Mouse (Mus musculus) E14TG2a.4 (cell line): Measurements from ENCODE around the gene Tst.

Source experiments
- H3K27me3 ChIP-seq: 2 replicates; pipeline ENCODE4 v1.6.1; 2014; ENCODE audit warnings: low read length, control low read depth; ENCODE audit not compliant: insufficient read depth
- H3K36me3 ChIP-seq: 2 replicates; pipeline ENCODE4 v1.6.1; 2014; ENCODE audit warnings: low read length, control low read depth; ENCODE audit not compliant: insufficient read depth
- H3K4me1 ChIP-seq: replicated peaks from 2 replicates; pipeline ENCODE4 v1.6.1; 2014; ENCODE audit warnings: low read depth, low read length, control low read depth
- H3K4me3 ChIP-seq: replicated peaks from 2 replicates; pipeline ENCODE4 v1.5.1; 2014; ENCODE audit warnings: mild to moderate bottlenecking, low read length
- H3K9me3 ChIP-seq: 2 replicates; pipeline ENCODE4 v1.6.1; 2014; ENCODE audit warnings: low read length, control low read depth
- CTCF ChIP-seq: conservative IDR thresholded peaks from 2 replicates; pipeline ENCODE4 v1.5.1; 2014; ENCODE audit warnings: low read length
- NANOG ChIP-seq: IDR thresholded peaks from 2 replicates; pipeline ENCODE4 v1.6.1; 2014; ENCODE audit warnings: borderline replicate concordance, low read length, mixed read lengths
- POU5F1 ChIP-seq: IDR thresholded peaks from 2 replicates; pipeline ENCODE4 v1.6.1; 2014; ENCODE audit warnings: low read length, borderline replicate concordance

Gene Tst

GRCm38 (mm10) chr15:78405517-78406211 is at the start of gene Tst:
Gene Tst, minus strand, starts transcription at chr15:78405907.
- H3K9me3 ChIP-seq: no peaks in the 10 kb centered on the region
- H3K4me1 ChIP-seq: peaks cover 90% of the 10 kb centered on the region
- no peak for TF ChIP-seq NANOG
- peaks cover 11% of the 10 kb centered on the region for H3K36me3 ChIP-seq
- peak within 1 kb of the TSS; percentile 92 for H3K4me3 ChIP-seq
- H3K27me3 ChIP-seq: peaks cover 17% of the 10 kb centered on the region

DNA sequence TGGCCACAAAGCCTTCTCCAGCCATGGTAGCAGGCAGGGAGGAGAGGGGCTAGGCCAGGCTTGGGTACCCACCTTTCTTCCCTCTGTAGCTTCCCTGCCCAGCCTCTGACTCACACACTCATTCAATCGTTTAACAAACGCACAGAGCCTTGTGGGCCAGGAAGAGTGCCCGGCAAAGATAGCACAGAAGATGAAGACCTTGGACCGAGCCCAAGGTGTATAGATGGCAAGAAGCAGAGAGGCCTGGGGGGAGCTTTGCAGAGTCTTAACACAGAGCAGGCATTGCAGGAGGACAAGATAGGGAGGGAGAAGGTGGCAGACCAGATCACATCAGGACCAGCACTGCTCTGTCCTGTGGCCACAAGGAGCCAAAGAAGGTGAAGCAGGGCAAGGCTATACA is 49.5 kb upstream of the Tst start:
- no peak overlapping the region for H3K4me3 ChIP-seq
- no peaks in the 10 kb centered on the region for H3K9me3 ChIP-seq
- no peaks in the 10 kb centered on the region for H3K36me3 ChIP-seq
- H3K27me3 ChIP-seq: peaks cover 3% of the 10 kb centered on the region; the same call in 1 of the 2 replicates
- no peak for TF ChIP-seq CTCF
- peaks cover 27% of the 10 kb centered on the region for H3K4me1 ChIP-seq

DNA sequence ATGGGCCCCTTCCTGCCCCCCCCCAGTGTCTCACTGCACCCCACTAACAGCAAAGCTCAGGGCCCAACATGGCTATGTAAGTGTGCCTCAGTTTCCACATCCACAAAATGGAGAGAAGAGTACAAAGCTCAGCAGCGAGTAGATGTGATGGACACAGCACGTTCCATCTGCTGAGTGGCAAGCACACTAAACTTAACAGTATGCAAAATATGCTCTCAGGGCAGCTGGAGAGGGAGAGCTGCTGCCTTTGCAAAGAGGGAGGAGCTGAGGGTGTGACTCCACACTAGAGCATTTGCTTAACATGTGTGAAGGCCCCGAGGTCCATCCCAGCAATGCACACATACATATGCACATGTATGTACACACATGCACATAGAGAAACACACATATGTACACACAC is 47.2 kb upstream of the Tst start:
- Histone ChIP-seq H3K9me3 (no peaks in the 10 kb centered on the region), H3K4me3 (no peak overlapping the region), H3K36me3 (no peaks in the 10 kb centered on the region), H3K27me3 (peaks cover 3% of the 10 kb centered on the region; the same call in 1 of the 2 replicates), H3K4me1 (peaks cover 46% of the 10 kb centered on the region)
- TF ChIP-seq CTCF (no peak), NANOG (no peak), POU5F1 (no peak)

DNA sequence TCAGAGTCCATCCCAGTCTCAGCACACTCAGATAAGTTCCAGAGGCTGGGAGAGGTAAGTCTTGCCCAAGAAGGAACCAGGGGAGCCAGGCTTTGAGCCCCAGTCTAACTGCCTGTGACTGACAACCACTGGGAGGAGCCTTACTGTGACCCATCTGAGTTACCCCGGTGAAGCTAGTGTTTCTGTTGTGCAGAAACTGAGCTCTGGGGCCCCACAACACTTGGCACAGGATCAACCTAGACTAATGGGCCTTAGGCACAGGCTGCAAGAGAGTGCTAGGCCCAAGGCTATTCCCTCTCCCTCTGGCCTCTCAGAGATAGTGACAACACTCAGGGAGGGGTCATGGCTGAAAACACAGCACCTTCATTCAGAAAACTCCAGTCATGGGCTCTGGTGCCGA is 45.5 kb upstream of the Tst start:
- Histone ChIP-seq H3K27me3 (peaks cover 4% of the 10 kb centered on the region), H3K4me1 (peaks cover 54% of the 10 kb centered on the region), H3K36me3 (no peaks in the 10 kb centered on the region), H3K4me3 (no peak overlapping the region), H3K9me3 (no peaks in the 10 kb centered on the region)
- TF ChIP-seq CTCF: no peak
- TF ChIP-seq NANOG: no peak
- TF ChIP-seq POU5F1: no peak

DNA sequence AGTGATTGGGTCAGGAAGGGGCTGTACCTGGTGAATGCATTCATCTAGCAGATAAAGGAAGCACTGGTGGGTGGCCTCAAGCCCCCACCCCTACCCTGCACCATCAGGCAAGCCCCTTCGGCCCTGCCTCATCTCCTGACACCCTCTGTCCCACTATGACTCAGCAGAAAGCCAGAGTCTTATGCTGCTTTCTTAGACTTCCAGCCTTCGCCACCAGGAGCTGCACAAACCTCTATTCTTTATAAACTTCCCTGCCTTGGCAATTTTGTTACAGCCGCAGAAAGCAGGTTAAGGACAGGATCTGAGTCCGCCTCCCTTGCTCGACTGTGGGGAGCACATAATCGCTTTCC is 44.7 kb upstream of the Tst start:
- Histone ChIP-seq H3K4me1 (peaks cover 54% of the 10 kb centered on the region), H3K27me3 (peaks cover 6% of the 10 kb centered on the region), H3K9me3 (no peaks in the 10 kb centered on the region), H3K4me3 (no peak overlapping the region), H3K36me3 (no peaks in the 10 kb centered on the region)
- TF ChIP-seq POU5F1 (no peak), CTCF (peak; percentile 14; the same call in 1 of the 2 replicates), NANOG (no peak)

- TF ChIP-seq NANOG (no peak), POU5F1 (no peak), CTCF (no peak)
- Histone ChIP-seq H3K27me3 (peaks cover 4% of the 10 kb centered on the region; the same call in 1 of the 2 replicates), H3K4me3 (no peak overlapping the region), H3K36me3 (no peaks in the 10 kb centered on the region), H3K4me1 (peaks cover 54% of the 10 kb centered on the region), H3K9me3 (no peaks in the 10 kb centered on the region)
These were observed 44.1 kb upstream of the Tst start for GRCm38 (mm10) chr15:78449694-78450418.

DNA sequence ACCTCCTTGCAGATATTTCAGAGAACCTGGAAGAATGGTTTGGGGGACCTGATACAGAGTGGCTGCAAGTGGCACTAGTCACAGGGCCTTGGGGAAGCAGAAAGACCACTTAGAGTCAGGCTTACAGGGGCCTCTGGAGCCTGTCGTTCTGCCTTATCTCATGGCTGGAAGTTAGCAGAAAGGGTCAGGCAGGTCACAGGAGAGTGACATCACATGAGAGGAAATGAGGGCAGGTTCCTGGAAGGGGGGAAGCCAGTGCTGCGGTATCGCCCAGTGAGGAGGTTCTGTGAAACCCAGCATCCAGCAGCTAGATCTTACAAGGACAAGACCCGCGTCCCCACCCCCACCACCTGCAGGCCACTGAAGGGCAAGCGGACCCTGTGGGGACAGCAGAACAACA is 43.4 kb upstream of the Tst start:
- TF ChIP-seq CTCF (no peak), NANOG (no peak), POU5F1 (no peak)
- no peak overlapping the region for H3K4me3 ChIP-seq

DNA sequence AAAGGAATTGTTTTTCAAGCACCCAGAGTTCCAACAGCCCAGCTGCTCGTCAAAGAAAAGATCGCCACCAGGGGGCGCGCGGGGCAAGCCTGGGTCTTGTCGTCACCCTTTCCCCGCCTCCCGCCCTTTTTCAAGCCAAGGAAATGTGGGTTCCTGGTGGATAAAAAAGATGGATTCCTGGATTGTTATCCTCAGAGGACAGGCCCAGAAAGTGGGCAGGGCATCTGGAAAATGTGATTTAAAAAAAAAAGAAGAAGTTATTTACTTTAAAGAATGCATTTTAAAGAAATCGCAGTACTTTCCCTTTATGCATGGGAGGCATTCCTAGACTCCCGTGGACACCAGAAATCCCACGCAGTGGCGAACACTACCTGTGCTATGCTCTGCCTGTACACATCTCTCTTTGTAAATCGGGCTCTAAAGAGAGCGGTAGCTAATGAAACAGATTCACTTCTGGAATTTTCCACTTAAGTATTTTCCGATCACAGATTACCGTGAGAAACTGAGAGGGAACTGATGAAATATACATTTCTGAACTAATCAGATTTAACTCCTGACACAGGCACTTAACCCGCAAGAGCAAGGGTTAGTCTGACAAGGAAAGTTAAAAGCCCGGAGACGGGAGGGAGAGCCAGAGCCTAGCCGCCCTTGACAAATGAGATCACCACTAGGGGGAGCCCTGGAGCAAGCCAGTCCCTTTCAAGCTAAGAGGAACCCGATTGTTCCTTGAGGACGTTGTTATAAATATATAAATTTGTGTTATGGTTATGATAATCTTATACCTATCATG is 42.2 kb upstream of the Tst start:
- Histone ChIP-seq H3K27me3 (peaks cover 18% of the 10 kb centered on the region), H3K4me1 (peaks cover 54% of the 10 kb centered on the region), H3K9me3 (no peaks in the 10 kb centered on the region), H3K36me3 (no peaks in the 10 kb centered on the region), H3K4me3 (peak overlapping the region; percentile 45)
- peak; percentile 82 for TF ChIP-seq CTCF
- TF ChIP-seq NANOG: no peak
- TF ChIP-seq POU5F1: no peak

More for the DNA sequence above, 43.4 kb upstream of the Tst start:
- Histone ChIP-seq H3K4me1 (peaks cover 54% of the 10 kb centered on the region), H3K36me3 (no peaks in the 10 kb centered on the region), H3K9me3 (no peaks in the 10 kb centered on the region), H3K27me3 (peaks cover 9% of the 10 kb centered on the region)
